Mouse (Mus musculus): ENCODE measurements around the gene Zfp93. TPM values are rescaled to one million over a fixed set of nuclear protein-coding genes. Genes with fewer than 3 reads are reported as not detected.
"Not testable (repeated sequence)": the region's sequence is repeated elsewhere in the genome, so short reads cannot be mapped to it uniquely, and the experiment has no call there.

Zfp93 gene
- polyA plus RNA-seq, 1 experiment from 2014 or later = 1.2 TPM

GRCm38 (mm10) chr7:24271191-24271590 is 971 bp downstream of the Zfp93 start:
- Histone ChIP-seq H3K36me3 (peaks cover 12% of the 10 kb centered on the region; the same call in 1 of the 2 replicates), H3K9me3 (replicated peaks) (no peaks in the 10 kb centered on the region), H3K4me2 (no peak overlapping the region), H3K9ac (no peak overlapping the region), H3K27ac (no peak overlapping the region), H3K4me1 (replicated peaks) (peaks cover 5% of the 10 kb centered on the region), H3K27me3 (no peaks in the 10 kb centered on the region), H3K4me3 (replicated peaks) (no peak overlapping the region)
- WGBS (ENCODE audit: insufficient replicate concordance) = 82% methylated on average over 6 of the region's 6 CpGs
- ATAC-seq (ENCODE audit: low read depth) (no peak), DNase-seq (no peak)

- Histone ChIP-seq H3K27me3 (no peaks in the 10 kb centered on the region), H3K36me3 (peaks cover 12% of the 10 kb centered on the region; the same call in 1 of the 2 replicates), H3K27ac (no peak overlapping the region), H3K4me2 (no peak overlapping the region), H3K9me3 (replicated peaks) (no peaks in the 10 kb centered on the region), H3K9ac (no peak overlapping the region), H3K4me3 (replicated peaks) (no peak overlapping the region), H3K4me1 (replicated peaks) (peaks cover 4% of the 10 kb centered on the region)
- no peak for DNase-seq
- ATAC-seq (ENCODE audit: low read depth) = no peak
- WGBS (ENCODE audit: insufficient replicate concordance) = 65% methylated on average over 4 of the region's 4 CpGs
These were observed 4.2 kb downstream of the Zfp93 start for GRCm38 (mm10) chr7:24274456-24274855.

DNA sequence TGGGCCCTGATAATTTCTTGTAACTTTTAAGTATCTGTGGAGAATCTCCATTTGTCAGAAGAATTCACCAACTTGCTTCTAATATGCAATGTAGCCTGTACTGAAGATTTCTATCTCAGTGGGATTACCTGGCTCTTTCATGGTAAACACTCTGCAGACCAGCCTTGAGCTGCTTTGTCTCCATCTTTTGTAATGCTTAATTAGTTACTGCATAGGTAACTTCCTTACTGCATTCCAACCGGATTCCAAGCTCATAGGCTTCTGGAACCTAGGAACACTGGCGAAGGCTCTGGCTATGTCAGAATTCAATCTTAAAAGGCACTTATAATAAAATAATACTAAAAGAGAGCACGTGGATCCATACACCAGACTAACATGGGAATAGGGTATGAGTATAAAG is 8.6 kb downstream of the Zfp93 start:
- not testable (repeated sequence) for H3K27me3 ChIP-seq; ATAC-seq (ENCODE audit: low read depth); H3K4me1 ChIP-seq (replicated peaks); H3K9me3 ChIP-seq (replicated peaks); H3K9ac ChIP-seq; H3K4me2 ChIP-seq; DNase-seq; H3K27ac ChIP-seq; H3K36me3 ChIP-seq; H3K4me3 ChIP-seq (replicated peaks)
- WGBS (ENCODE audit: insufficient replicate concordance) = 59% methylated on average over 3 of the region's 3 CpGs

DNA sequence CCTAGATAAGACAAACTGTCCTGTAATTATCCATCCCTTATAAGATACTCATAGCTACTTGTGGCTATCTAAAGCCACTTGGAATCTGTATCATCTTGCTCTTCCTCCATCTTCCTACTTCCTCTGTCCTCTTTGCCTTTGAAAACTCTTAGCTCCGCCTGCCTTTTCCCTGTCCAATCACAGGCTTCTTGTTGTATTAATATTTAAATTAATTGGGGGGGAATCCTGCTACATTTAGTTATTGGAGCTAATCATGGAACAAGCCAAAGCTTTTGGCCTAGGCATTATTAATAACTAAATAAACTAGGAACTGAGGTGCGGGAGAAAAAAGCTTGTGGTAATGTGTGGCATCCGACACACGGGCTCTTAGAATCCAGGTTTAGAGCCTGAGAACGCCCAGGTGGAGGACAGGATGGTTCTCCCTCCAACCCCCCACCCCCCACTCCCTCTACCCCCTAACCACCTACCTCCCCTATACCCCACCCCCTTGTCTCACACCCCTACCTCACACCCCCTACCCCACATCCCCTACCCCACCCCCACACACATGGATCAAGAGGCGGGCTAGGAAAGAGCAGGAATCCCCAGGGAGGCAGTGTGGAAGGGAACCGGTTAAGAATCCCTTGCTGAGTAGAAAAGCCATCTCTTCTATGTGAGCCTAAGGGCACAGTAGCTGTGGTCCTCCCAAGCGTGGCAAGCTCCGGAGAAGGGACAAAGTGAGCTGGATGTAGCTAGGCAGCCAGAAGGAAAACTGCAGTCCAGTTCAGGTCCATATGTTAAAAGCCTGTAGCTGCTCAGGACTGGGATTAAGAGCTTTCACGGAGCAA is 10.0 kb downstream of the Zfp93 start:
- Histone ChIP-seq H3K27me3 (no peaks in the 10 kb centered on the region), H3K36me3 (0 out of 2 replicates have a peak, but pooled peaks cover under 1% of the 10 kb centered on the region), H3K4me3 (replicated peaks) (no peak overlapping the region), H3K4me1 (replicated peaks) (no peaks in the 10 kb centered on the region), H3K27ac (no peak overlapping the region), H3K9me3 (replicated peaks) (no peaks in the 10 kb centered on the region), H3K4me2 (no peak overlapping the region), H3K9ac (no peak overlapping the region)
- 56% methylated on average over 10 of the region's 10 CpGs for WGBS (ENCODE audit: insufficient replicate concordance)
- DNase-seq (no peak), ATAC-seq (ENCODE audit: low read depth) (no peak)

- 51% methylated on average over 4 of the region's 4 CpGs for WGBS (ENCODE audit: insufficient replicate concordance)
- no peaks in the 10 kb centered on the region for H3K36me3 ChIP-seq
- H3K4me1 ChIP-seq (replicated peaks) = no peaks in the 10 kb centered on the region
- H3K27ac ChIP-seq = no peak overlapping the region
- no peak overlapping the region for H3K4me3 ChIP-seq (replicated peaks)
- no peak overlapping the region for H3K9ac ChIP-seq
- ATAC-seq (ENCODE audit: low read depth) (no peak), DNase-seq (no peak)
- H3K4me2 ChIP-seq = no peak overlapping the region
- no peaks in the 10 kb centered on the region for H3K9me3 ChIP-seq (replicated peaks)
- no peaks in the 10 kb centered on the region for H3K27me3 ChIP-seq
These were observed 10.6 kb downstream of the Zfp93 start for GRCm38 (mm10) chr7:24280858-24281145.

- Histone ChIP-seq H3K36me3 (peaks cover 9% of the 10 kb centered on the region), H3K9ac (no peak overlapping the region), H3K27ac (no peak overlapping the region), H3K27me3 (no peaks in the 10 kb centered on the region), H3K4me3 (replicated peaks) (no peak overlapping the region), H3K4me2 (no peak overlapping the region), H3K4me1 (replicated peaks) (no peaks in the 10 kb centered on the region), H3K9me3 (replicated peaks) (no peaks in the 10 kb centered on the region)
- ATAC-seq (ENCODE audit: low read depth) (no peak), DNase-seq (no peak)
- 36% methylated on average over 4 of the region's 4 CpGs for WGBS (ENCODE audit: insufficient replicate concordance)
These were observed 15.9 kb downstream of the Zfp93 start for GRCm38 (mm10) chr7:24286090-24286489.

DNA sequence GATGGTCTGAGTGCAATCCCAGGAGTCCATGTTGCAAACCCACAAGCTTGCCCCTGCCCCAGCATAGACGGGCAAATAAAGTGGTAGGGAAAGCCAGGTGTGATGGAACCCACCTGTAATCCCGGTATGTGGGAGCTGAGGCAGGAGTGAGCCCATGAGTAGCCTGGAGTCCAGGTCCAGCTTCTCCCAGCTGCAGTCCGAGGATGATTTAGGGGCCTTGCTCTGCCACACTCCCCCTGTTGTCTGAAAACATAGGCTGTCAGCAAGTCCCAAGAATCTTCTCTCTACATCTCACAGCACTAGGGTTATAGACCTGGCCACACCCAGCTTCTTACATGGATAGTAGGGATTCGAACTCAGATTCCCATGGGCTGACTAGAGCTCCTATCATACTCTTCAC is 16.7 kb downstream of the Zfp93 start:
- ATAC-seq (ENCODE audit: low read depth) (no peak), DNase-seq (no peak)
- 61% methylated on average over 4 of the region's 4 CpGs for WGBS (ENCODE audit: insufficient replicate concordance)

GRCm38 (mm10) chr7:24287670-24288069 is 17.4 kb downstream of the Zfp93 start:
- Histone ChIP-seq H3K9me3 (replicated peaks) (no peaks in the 10 kb centered on the region), H3K4me2 (no peak overlapping the region), H3K4me1 (replicated peaks) (no peaks in the 10 kb centered on the region), H3K4me3 (replicated peaks) (no peak overlapping the region), H3K27me3 (no peaks in the 10 kb centered on the region), H3K36me3 (peaks cover 25% of the 10 kb centered on the region), H3K9ac (no peak overlapping the region), H3K27ac (no peak overlapping the region)
- 71% methylated on average over 5 of the region's 5 CpGs for WGBS (ENCODE audit: insufficient replicate concordance)
- DNase-seq (no peak), ATAC-seq (ENCODE audit: low read depth) (no peak)

More for the DNA sequence above, 16.7 kb downstream of the Zfp93 start:
- Histone ChIP-seq H3K27me3 (no peaks in the 10 kb centered on the region), H3K4me3 (replicated peaks) (no peak overlapping the region), H3K36me3 (peaks cover 17% of the 10 kb centered on the region), H3K4me2 (no peak overlapping the region), H3K4me1 (replicated peaks) (no peaks in the 10 kb centered on the region), H3K9me3 (replicated peaks) (no peaks in the 10 kb centered on the region), H3K9ac (no peak overlapping the region), H3K27ac (no peak overlapping the region)

GRCm38 (mm10) chr7:24288512-24288911 is 18.3 kb downstream of the Zfp93 start:
- H3K9me3 ChIP-seq (replicated peaks) = no peaks in the 10 kb centered on the region
- H3K27me3 ChIP-seq = no peaks in the 10 kb centered on the region
- WGBS (ENCODE audit: insufficient replicate concordance) = 79% methylated on average over 6 of the region's 6 CpGs
- H3K4me2 ChIP-seq = no peak overlapping the region
- H3K4me1 ChIP-seq (replicated peaks) = peaks cover 5% of the 10 kb centered on the region; the same call in 1 of the 2 replicates
- DNase-seq (no peak), ATAC-seq (ENCODE audit: low read depth) (no peak)
- no peak overlapping the region for H3K4me3 ChIP-seq (replicated peaks)
- no peak overlapping the region for H3K27ac ChIP-seq
- no peak overlapping the region for H3K9ac ChIP-seq
- H3K36me3 ChIP-seq = peaks cover 30% of the 10 kb centered on the region

DNA sequence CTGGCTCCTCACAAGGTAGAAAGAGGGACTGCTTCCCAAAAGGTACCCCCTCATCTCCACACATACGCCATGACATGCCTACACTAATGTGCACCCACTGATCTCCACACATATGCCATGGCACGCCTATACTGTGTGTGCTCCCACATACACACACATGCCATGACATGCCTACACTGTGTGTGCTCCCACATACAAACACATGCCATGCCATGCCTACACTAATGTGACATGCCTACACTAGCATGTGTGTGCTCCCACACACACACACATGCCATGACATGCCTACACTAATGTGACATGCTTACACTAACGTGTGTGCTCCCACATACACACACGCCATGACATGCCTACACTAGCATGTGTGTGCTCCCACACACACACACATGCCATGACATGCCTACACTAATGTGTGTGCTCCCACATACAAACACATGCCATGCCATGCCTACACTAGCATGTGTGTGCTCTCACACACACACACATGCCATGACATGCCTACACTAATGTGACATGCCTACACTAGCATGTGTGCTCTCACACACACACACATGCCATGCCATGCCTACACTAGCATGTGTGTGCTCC is 20.0 kb downstream of the Zfp93 start:
- H3K9me3 ChIP-seq (replicated peaks) = no peaks in the 10 kb centered on the region
- no peaks in the 10 kb centered on the region for H3K27me3 ChIP-seq
- H3K4me3 ChIP-seq (replicated peaks) = no peak overlapping the region
- H3K4me1 ChIP-seq (replicated peaks) = peaks cover 11% of the 10 kb centered on the region
- H3K9ac ChIP-seq = no peak overlapping the region
- H3K27ac ChIP-seq = no peak overlapping the region
- 71% methylated on average over 4 of the region's 4 CpGs for WGBS (ENCODE audit: insufficient replicate concordance)
- H3K4me2 ChIP-seq = no peak overlapping the region
- H3K36me3 ChIP-seq = peaks cover 45% of the 10 kb centered on the region
- ATAC-seq (ENCODE audit: low read depth) (no peak), DNase-seq (no peak)

DNA sequence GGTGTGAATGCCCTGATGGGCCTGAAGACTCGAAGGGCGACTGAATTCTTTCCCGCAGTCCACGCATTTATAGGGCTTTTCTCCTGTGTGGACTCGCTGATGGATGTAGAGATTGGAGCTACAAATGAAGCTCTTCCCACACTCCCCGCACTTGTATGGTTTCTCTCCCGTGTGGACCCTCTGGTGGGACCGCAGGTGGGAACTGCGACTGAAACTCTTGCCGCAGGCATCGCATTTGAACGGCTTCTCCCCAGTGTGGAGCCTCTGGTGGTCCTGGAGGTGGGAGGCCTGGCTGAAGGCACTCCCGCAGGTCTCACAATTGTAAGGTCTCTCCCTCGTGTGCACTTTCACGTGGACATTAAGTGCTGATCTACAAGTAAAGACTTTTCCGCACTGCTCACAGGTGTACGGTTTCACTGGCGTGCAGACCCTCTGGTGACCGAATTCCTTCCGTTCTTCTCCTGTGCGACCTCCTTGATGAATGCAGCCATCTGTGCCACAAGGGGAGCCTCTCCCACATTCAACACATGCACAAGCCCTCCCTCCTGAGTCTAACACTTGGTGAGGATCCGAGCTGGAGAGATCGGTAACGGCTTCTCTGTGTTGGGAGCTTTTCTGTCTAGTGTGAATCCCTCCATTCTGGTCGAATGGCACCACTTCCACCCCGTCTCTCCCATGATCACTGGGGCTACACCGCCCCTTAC is 21.3 kb downstream of the Zfp93 start:
- ATAC-seq (ENCODE audit: low read depth) = no peak
- Histone ChIP-seq H3K36me3 (peaks cover 59% of the 10 kb centered on the region), H3K9me3 (replicated peaks) (no peaks in the 10 kb centered on the region), H3K4me2 (no peak overlapping the region), H3K4me3 (replicated peaks) (no peak overlapping the region), H3K27ac (no peak overlapping the region), H3K9ac (no peak overlapping the region), H3K27me3 (no peaks in the 10 kb centered on the region), H3K4me1 (replicated peaks) (peaks cover 11% of the 10 kb centered on the region)
- no peak for DNase-seq
- WGBS (ENCODE audit: insufficient replicate concordance) = 83% methylated on average over 27 of the region's 27 CpGs
